Mouse (Mus musculus) MEL (cell line): ENCODE results near the gene Npcd. TPM values are rescaled to one million over a fixed set of nuclear protein-coding genes. Genes with fewer than 3 reads are reported as not detected.

Source experiments
- DNase-seq: peaks from one replicate; pipeline ENCODE4 v3.0.0; 2011; ENCODE audit warnings: low read depth, low spot score
- H3K27ac ChIP-seq: 2 replicates; pipeline ENCODE4 v1.5.1; 2012; ENCODE audit warnings: low read depth, mild to moderate bottlenecking, control low read depth, low read length, moderate library complexity; ENCODE audit not compliant: control insufficient read depth
- H3K27me3 ChIP-seq, 2 experiments: fragments of 150-350 bp in 1 of 2; sonication (generic) in 1 of 2; 2 replicates each; pipeline ENCODE4 v1.6.1; 2012; ENCODE audit warnings: low read length in 2 of 2, mild to moderate bottlenecking in 2 of 2, improper control_type of control experiment in 1 of 2, moderate library complexity in 1 of 2; ENCODE audit not compliant: insufficient read depth in 2 of 2, control insufficient read depth in 1 of 2
- H3K36me3 ChIP-seq, 2 experiments: 2 replicates each; pipeline ENCODE4 v1.6.1; 2012 to 2014; ENCODE audit warnings: low read length in 2 of 2, improper control_type of control experiment in 1 of 2, inconsistent platforms in 1 of 2, mild to moderate bottlenecking in 1 of 2; ENCODE audit not compliant: insufficient read depth in 2 of 2, control insufficient read depth in 1 of 2
- H3K4me1 ChIP-seq, 2 experiments: fragments of 150-350 bp in 1 of 2; sonication (generic) in 1 of 2; 2 replicates each; pipeline ENCODE4 v1.6.1; 2012; ENCODE audit warnings: low read length in 2 of 2, improper control_type of control experiment in 1 of 2, mild to moderate bottlenecking in 1 of 2; ENCODE audit not compliant: insufficient read depth in 2 of 2, control insufficient read depth in 1 of 2
- H3K4me3 ChIP-seq, 2 experiments: fragments of 150-350 bp in 1 of 2; sonication (generic) in 1 of 2; 2 replicates each; pipeline ENCODE4 v1.5.1; 2012; ENCODE audit warnings: low read depth in 2 of 2, low read length in 2 of 2, mild to moderate bottlenecking in 2 of 2, moderate library complexity in 2 of 2, control low read depth in 1 of 2, improper control_type of control experiment in 1 of 2; ENCODE audit not compliant: control insufficient read depth in 1 of 2, insufficient read depth in 1 of 2
- H3K79me2 ChIP-seq: 2 replicates; pipeline ENCODE4 v1.6.1; 2012; ENCODE audit warnings: mild to moderate bottlenecking, low read length, moderate library complexity; ENCODE audit not compliant: control insufficient read depth, poor library complexity, insufficient read depth
- H3K9ac ChIP-seq: 2 replicates; pipeline ENCODE4 v1.6.1; 2012; ENCODE audit warnings: low read depth, mild to moderate bottlenecking, control low read depth, low read length, moderate library complexity; ENCODE audit not compliant: control insufficient read depth, poor library complexity, severe bottlenecking
- H3K9me3 ChIP-seq: fragments of 150-350 bp; sonication (generic); replicated peaks from 2 replicates; pipeline ENCODE4 v1.6.1; 2012; ENCODE audit warnings: mild to moderate bottlenecking, low read length, improper control_type of control experiment, moderate library complexity; ENCODE audit not compliant: insufficient read depth
- CHD1 ChIP-seq: IDR thresholded peaks from 2 replicates; pipeline ENCODE4 v1.6.1; 2012; ENCODE audit warnings: low read depth, mild to moderate bottlenecking, inconsistent platforms, low read length, improper control_type of control experiment
- CHD2 ChIP-seq: IDR thresholded peaks from 2 replicates; pipeline ENCODE4 v1.6.1; 2011; ENCODE audit warnings: low read length, improper control_type of control experiment
- CTCF ChIP-seq, 3 experiments: IDR thresholded peaks in 2 of 3; conservative IDR thresholded peaks in 1 of 3; 2 replicates each; pipeline ENCODE4 v1.5.1; 2011 to 2012; ENCODE audit warnings: low read length in 3 of 3, low read depth in 2 of 3, mild to moderate bottlenecking in 2 of 3, improper control_type of control experiment in 1 of 3, inconsistent platforms in 1 of 3, mixed read lengths in 1 of 3, moderate library complexity in 1 of 3; ENCODE audit not compliant: control insufficient read depth in 1 of 3, insufficient read depth in 1 of 3, poor library complexity in 1 of 3, severe bottlenecking in 1 of 3
- E2F4 ChIP-seq: IDR thresholded peaks from 2 replicates; pipeline ENCODE4 v1.6.1; 2011; ENCODE audit warnings: low read depth, low read length, improper control_type of control experiment, borderline replicate concordance
- ELF1 ChIP-seq: IDR thresholded peaks from 2 replicates; pipeline ENCODE4 v1.6.1; 2014; ENCODE audit warnings: low read depth, mild to moderate bottlenecking, inconsistent platforms, low read length, improper control_type of control experiment, moderate library complexity
- EP300 ChIP-seq, 2 experiments: IDR thresholded peaks; 2 replicates each; pipeline ENCODE4 v1.6.1; 2011; ENCODE audit warnings: improper control_type of control experiment in 2 of 2, low read length in 2 of 2, low read depth in 1 of 2, mild to moderate bottlenecking in 1 of 2
- GABPA ChIP-seq: IDR thresholded peaks from 2 replicates; pipeline ENCODE4 v1.6.1; 2012; ENCODE audit warnings: low read depth, mild to moderate bottlenecking, inconsistent platforms, low read length, improper control_type of control experiment, moderate library complexity
- JUND ChIP-seq: IDR thresholded peaks from 2 replicates; pipeline ENCODE4 v1.6.1; 2011; ENCODE audit warnings: low read depth, mild to moderate bottlenecking, improper control_type of control experiment, low read length
- KAT2A ChIP-seq: conservative IDR thresholded peaks from 2 replicates; pipeline ENCODE4 v1.6.1; 2012; ENCODE audit warnings: low read depth, low read length, improper control_type of control experiment, inconsistent platforms
- MAFK ChIP-seq: IDR thresholded peaks from 2 replicates; pipeline ENCODE4 v1.6.1; 2011; ENCODE audit warnings: low read depth, mild to moderate bottlenecking, low read length, improper control_type of control experiment, borderline replicate concordance
- MAX ChIP-seq: IDR thresholded peaks from 2 replicates; pipeline ENCODE4 v1.6.1; 2011; ENCODE audit warnings: low read length, improper control_type of control experiment
- MAZ ChIP-seq: IDR thresholded peaks from 2 replicates; pipeline ENCODE4 v1.6.1; 2012; ENCODE audit warnings: low read depth, mild to moderate bottlenecking, inconsistent platforms, low read length, improper control_type of control experiment
- MEF2A ChIP-seq: IDR thresholded peaks from 2 replicates; pipeline ENCODE4 v1.6.1; 2014; ENCODE audit warnings: low read depth, mild to moderate bottlenecking, inconsistent platforms, low read length, improper control_type of control experiment; ENCODE audit not compliant: poor library complexity, insufficient replicate concordance, severe bottlenecking; ENCODE audit errors: extremely low read depth
- MXI1 ChIP-seq: IDR thresholded peaks from 2 replicates; pipeline ENCODE4 v1.6.1; 2011; ENCODE audit warnings: mild to moderate bottlenecking, low read depth, low read length, improper control_type of control experiment
- MYB ChIP-seq: IDR thresholded peaks from 2 replicates; pipeline ENCODE4 v1.6.1; 2011; ENCODE audit warnings: mild to moderate bottlenecking, low read depth, low read length, improper control_type of control experiment
- MYC ChIP-seq: IDR thresholded peaks from 2 replicates; pipeline ENCODE4 v1.6.1; 2011; ENCODE audit warnings: low read depth, mild to moderate bottlenecking, low read length, improper control_type of control experiment, moderate library complexity
- NELFE ChIP-seq: IDR thresholded peaks from 2 replicates; pipeline ENCODE4 v1.6.1; 2011; ENCODE audit warnings: low read depth, low read length, improper control_type of control experiment
- NRF1 ChIP-seq: IDR thresholded peaks from 2 replicates; pipeline ENCODE4 v1.6.1; 2014; ENCODE audit warnings: low read depth, mild to moderate bottlenecking, inconsistent platforms, low read length, improper control_type of control experiment, moderate library complexity; ENCODE audit not compliant: poor library complexity, insufficient read depth, severe bottlenecking
- POLR2A ChIP-seq, 2 experiments: IDR thresholded peaks; 2 replicates each; pipeline ENCODE4 v1.6.1; 2011 to 2012; ENCODE audit warnings: low read length in 2 of 2, mild to moderate bottlenecking in 2 of 2, control low read depth in 1 of 2, improper control_type of control experiment in 1 of 2, low read depth in 1 of 2, moderate library complexity in 1 of 2; ENCODE audit not compliant: control insufficient read depth in 1 of 2, insufficient read depth in 1 of 2, poor library complexity in 1 of 2
- POLR2AphosphoS2 ChIP-seq: IDR thresholded peaks from 2 replicates; pipeline ENCODE4 v1.6.1; 2011; ENCODE audit warnings: low read length, improper control_type of control experiment
- POLR2AphosphoS5 ChIP-seq: IDR thresholded peaks from 2 replicates; pipeline ENCODE4 v1.6.1; 2012; ENCODE audit warnings: low read depth, borderline replicate concordance, mild to moderate bottlenecking, inconsistent platforms, low read length, moderate library complexity, mixed read lengths
- RAD21 ChIP-seq: IDR thresholded peaks from 2 replicates; pipeline ENCODE4 v1.6.1; 2011; ENCODE audit warnings: mild to moderate bottlenecking, low read depth, low read length, improper control_type of control experiment
- RCOR1 ChIP-seq: IDR thresholded peaks from 2 replicates; pipeline ENCODE4 v1.6.1; 2012; ENCODE audit warnings: low read depth, mild to moderate bottlenecking, inconsistent platforms, low read length, improper control_type of control experiment
- SIN3A ChIP-seq: IDR thresholded peaks from 2 replicates; pipeline ENCODE4 v1.6.1; 2012; ENCODE audit warnings: low read length, improper control_type of control experiment, inconsistent platforms
- SMC3 ChIP-seq: IDR thresholded peaks from 2 replicates; pipeline ENCODE4 v1.6.1; 2011; ENCODE audit warnings: low read depth, low read length, improper control_type of control experiment
- TAL1 ChIP-seq: IDR thresholded peaks from 2 replicates; pipeline ENCODE4 v1.6.1; 2012; ENCODE audit warnings: mild to moderate bottlenecking, inconsistent platforms, low read length, moderate library complexity, mixed read lengths
- TBP ChIP-seq: IDR thresholded peaks from 2 replicates; pipeline ENCODE4 v1.8.0; 2011; ENCODE audit warnings: low read depth, low read length, improper control_type of control experiment
- TCF12 ChIP-seq: IDR thresholded peaks from 2 replicates; pipeline ENCODE4 v1.6.1; 2014; ENCODE audit warnings: low read depth, mild to moderate bottlenecking, inconsistent platforms, low read length, improper control_type of control experiment, moderate library complexity
- UBTF ChIP-seq: IDR thresholded peaks from 2 replicates; pipeline ENCODE4 v1.6.1; 2012; ENCODE audit warnings: low read depth, mild to moderate bottlenecking, inconsistent platforms, low read length, improper control_type of control experiment, moderate library complexity, borderline replicate concordance; ENCODE audit not compliant: insufficient read depth
- USF1 ChIP-seq: IDR thresholded peaks from 2 replicates; pipeline ENCODE4 v1.6.1; 2014; ENCODE audit warnings: low read depth, mild to moderate bottlenecking, inconsistent platforms, low read length, improper control_type of control experiment, moderate library complexity
- USF2 ChIP-seq, 2 experiments: IDR thresholded peaks; 2 replicates each; pipeline ENCODE4 v1.6.1; 2011 to 2012; ENCODE audit warnings: improper control_type of control experiment in 2 of 2, low read length in 2 of 2, borderline replicate concordance in 1 of 2, inconsistent platforms in 1 of 2, low read depth in 1 of 2, mild to moderate bottlenecking in 1 of 2; ENCODE audit not compliant: insufficient read depth in 1 of 2
- ZC3H11A ChIP-seq: IDR thresholded peaks from 2 replicates; pipeline ENCODE4 v1.6.1; 2012; ENCODE audit warnings: low read depth, mild to moderate bottlenecking, inconsistent platforms, low read length, improper control_type of control experiment
- ZKSCAN1 ChIP-seq: IDR thresholded peaks from 2 replicates; pipeline ENCODE4 v1.6.1; 2012; ENCODE audit warnings: low read depth, mild to moderate bottlenecking, inconsistent platforms, low read length, improper control_type of control experiment, moderate library complexity
- ZMIZ1 ChIP-seq: IDR thresholded peaks from 2 replicates; pipeline ENCODE4 v1.6.1; 2012; ENCODE audit warnings: low read depth, mild to moderate bottlenecking, inconsistent platforms, low read length, improper control_type of control experiment, moderate library complexity
- ZNF384 ChIP-seq: IDR thresholded peaks from 2 replicates; pipeline ENCODE4 v1.6.1; 2012; ENCODE audit warnings: low read depth, mild to moderate bottlenecking, inconsistent platforms, low read length, improper control_type of control experiment
- polyA plus RNA-seq, 2 experiments: library from polyadenylated mRNA; stranded (reverse) in 1 of 2; unstranded in 1 of 2; fragments of >175 nt in 1 of 2; fragments of >200 nt in 1 of 2; gene quantifications; 2 replicates each; pipeline versions ENCODE4 v1.2.1 to v1.2.4; 2012; ENCODE audit warnings: low replicate concordance in 2 of 2, low read depth in 1 of 2; ENCODE audit not compliant: insufficient read length in 2 of 2, insufficient read depth in 1 of 2, missing spikeins in 1 of 2
- total RNA-seq: library from RNA; depleted of rRNA; stranded (reverse); fragments of 300-350 nt; gene quantifications from 2 replicates; pipeline ENCODE4 v1.2.3, GENCODE M21; 2012; rRNA removed

Npcd gene
- total RNA-seq: 0.23 TPM in 1 of 2 replicates, not detected in the other
- polyA plus RNA-seq: not detected

DNA sequence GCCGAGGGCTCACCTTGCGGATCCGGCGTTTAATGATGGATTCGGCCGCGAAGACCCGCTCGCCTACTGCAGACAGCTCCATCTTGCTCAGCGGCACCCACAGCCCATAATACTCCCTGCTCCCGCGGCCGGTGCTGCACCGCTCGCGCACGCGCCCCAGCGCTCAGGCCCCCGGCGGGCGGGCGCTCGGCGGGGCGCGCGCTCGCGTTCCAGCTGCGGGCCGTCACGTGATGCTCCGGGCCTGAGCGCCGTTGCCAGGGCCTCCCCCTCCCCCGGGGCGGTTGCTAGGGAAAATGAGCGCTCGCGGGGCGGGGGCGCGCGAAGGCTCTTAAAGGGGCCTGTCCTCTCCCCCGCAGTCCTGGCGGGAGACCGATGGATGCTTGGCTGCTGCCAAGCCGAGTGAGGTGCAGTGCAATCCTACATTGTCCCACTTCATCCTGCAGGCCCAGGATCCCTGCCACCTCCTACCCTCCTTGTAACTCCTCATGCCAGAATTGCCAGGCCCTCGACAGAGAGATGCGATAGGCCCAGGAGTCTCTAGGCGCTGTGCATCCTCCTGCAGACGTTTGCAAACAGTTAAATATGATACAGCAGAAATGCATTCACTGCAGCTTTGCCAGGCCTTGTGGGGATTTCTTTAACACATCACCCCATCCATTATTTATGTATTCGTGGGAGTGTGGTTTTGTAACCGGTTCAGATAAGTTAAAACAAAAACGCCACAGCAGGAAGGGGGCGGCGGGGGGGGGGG, at the start of gene Npcd, which contains the start of gene Cbx6:
Npcd (minus strand) TSS at position 108 of the 751 bp plus-strand sequence.
Cbx6 (minus strand) TSS at position 559 of the 751 bp plus-strand sequence.
- Histone ChIP-seq H3K4me1 (peaks cover 0 to 15% of the 10 kb centered on the region in 2 experiments; a peak in 1 of 4 replicates), H3K27ac (peak within 1 kb of the TSS; percentile 72), H3K27me3 (peaks cover 0 to 2% of the 10 kb centered on the region in 2 experiments; a peak in 2 of 4 replicates), H3K36me3 (peaks cover 0 to 13% of the 10 kb centered on the region in 2 experiments; a peak in 2 of 4 replicates), H3K9me3 (no peaks in the 10 kb centered on the region), H3K4me3 (peak within 1 kb of the TSS; percentile 83 to 90), H3K9ac (peak within 1 kb of the TSS; percentile 95), H3K79me2 (peaks cover 19% of the 10 kb centered on the region)
- DNase-seq: peak; percentile 95
- TF ChIP-seq CHD1: no peak
- TF ChIP-seq TCF12: no peak
- TF ChIP-seq JUND: no peak
- TF ChIP-seq MAZ: peak; percentile 98
- peak; percentile 81 for TF ChIP-seq NRF1
- no peak for TF ChIP-seq GABPA
- TF ChIP-seq TAL1: no peak
- TF ChIP-seq NELFE: peak; percentile 75
- peak; percentile 51 to 85; a peak in 3 of 4 replicates for TF ChIP-seq POLR2A (IDR thresholded peaks at IDR 0.05; ENCODE audit: control insufficient read depth in 1 of 2, insufficient read depth in 1 of 2, low read depth in 1 of 2, low read length in 2 of 2, poor library complexity in 1 of 2)
- no peak for TF ChIP-seq ZC3H11A
- 0 out of 2 replicates have a peak, but pooled peaks have one; percentile 23 for TF ChIP-seq TBP
- no peak for TF ChIP-seq UBTF
- peak; percentile 88 for TF ChIP-seq MAX
- 0 out of 2 replicates have a peak, but pooled peaks have one; percentile 14 for TF ChIP-seq E2F4
- TF ChIP-seq MAFK: no peak
- no peak for TF ChIP-seq ZNF384
- no peak for TF ChIP-seq SMC3
- no peak for TF ChIP-seq CHD2
- TF ChIP-seq MYC: no peak
- TF ChIP-seq ZKSCAN1: no peak
- TF ChIP-seq ELF1: no peak
- no peak for TF ChIP-seq EP300 (IDR thresholded peaks at IDR 0.05; ENCODE audit: low read depth in 1 of 2, low read length in 2 of 2)
- no peak for TF ChIP-seq POLR2AphosphoS5
- no peak for TF ChIP-seq ZMIZ1
- no peak for TF ChIP-seq MYB
- no peak for TF ChIP-seq RAD21
- TF ChIP-seq POLR2AphosphoS2: no peak
- TF ChIP-seq SIN3A: peak; percentile 79
- TF ChIP-seq KAT2A: no peak
- TF ChIP-seq USF2 (IDR thresholded peaks at IDR 0.05; ENCODE audit: borderline replicate concordance in 1 of 2, insufficient read depth in 1 of 2, low read depth in 1 of 2, low read length in 2 of 2): peak in 1 of 2 experiments; percentile 85; a peak in 2 of 4 replicates
- TF ChIP-seq MEF2A: no peak
- peak; percentile 96 for TF ChIP-seq USF1
- no peak; the same call in 1 of the 2 replicates for TF ChIP-seq MXI1
- no peak for TF ChIP-seq RCOR1
- no peak for TF ChIP-seq CTCF (IDR thresholded peaks at IDR 0.05 in 2 of 3, conservative IDR thresholded peaks at IDR 0.05 in 1 of 3; ENCODE audit: control insufficient read depth in 1 of 3, insufficient read depth in 1 of 3, low read depth in 2 of 3, low read length in 3 of 3, poor library complexity in 1 of 3, severe bottlenecking in 1 of 3)
